ENCODE assay signal across 19 mouse cellular contexts in genomic region chr14:79307908-79308307, GRCm38 (mm10). TPM values are rescaled to one million over a fixed set of nuclear protein-coding genes. Genes with fewer than 3 reads are reported as not detected.
DNase-seq lines count a peak whose midpoint lies in the region; ATAC-seq and TF ChIP-seq lines count a peak whose summit lies in the region.
"Had no signal": no experiment of that assay in that cellular context is flagged by ENCODE, and none has a peak within 500 bp of the region (broad histone marks: within the 10 kb centered on the region; RNA-seq: fewer than 3 reads in every experiment).

No protein-coding gene starts in this region.

- H3K4me2 ChIP-seq in lung, embryonic 14.5 days: no peak overlapping the region
- no peak overlapping the region for H3K4me2 ChIP-seq in lung, postnatal 0 days (replicated peaks; ENCODE audit: low read depth, low read length)
- peak overlapping the region; percentile 43 for H3K4me2 ChIP-seq in liver, embryonic 12.5 days
- H3K4me2 ChIP-seq in liver, embryonic 15.5 days: peak overlapping the region; percentile 52
- H3K4me2 ChIP-seq: embryonic facial prominence, embryonic 15.5 days; forebrain, embryonic 12.5 days; heart, embryonic 13.5 days; hindbrain, embryonic 12.5 days had no signal

- H3K9ac ChIP-seq in lung, embryonic 14.5 days: no peak overlapping the region
- H3K9ac ChIP-seq in lung, postnatal 0 days (replicated peaks; ENCODE audit: low read depth): no peak overlapping the region
- peak overlapping the region; percentile 19; the same call in 1 of the 2 replicates for H3K9ac ChIP-seq in liver, embryonic 12.5 days
- 0 out of 2 replicates have a peak overlapping the region, but pooled peaks have one; percentile 2 for H3K9ac ChIP-seq in liver, embryonic 15.5 days
- H3K9ac ChIP-seq: embryonic facial prominence, embryonic 15.5 days; forebrain, embryonic 12.5 days; heart, embryonic 13.5 days; hindbrain, embryonic 12.5 days had no signal

- no peaks in the 10 kb centered on the region for H3K36me3 ChIP-seq in lung, embryonic 14.5 days (ENCODE audit: insufficient read depth)
- no peaks in the 10 kb centered on the region for H3K36me3 ChIP-seq in lung, postnatal 0 days (ENCODE audit: insufficient read depth, low read length)
- no peaks in the 10 kb centered on the region for H3K36me3 ChIP-seq in liver, embryonic 12.5 days
- no peaks in the 10 kb centered on the region for H3K36me3 ChIP-seq in liver, embryonic 15.5 days (replicated peaks)
- H3K36me3 ChIP-seq: embryonic facial prominence, embryonic 15.5 days; forebrain, embryonic 12.5 days; heart, embryonic 13.5 days; hindbrain, embryonic 12.5 days had no signal

- no peak for DNase-seq in lung, embryonic 14.5 days
- DNase-seq in lung, postnatal 0 days (ENCODE audit: low spot score): no peak
- DNase-seq in neural tube, embryonic 10.5 days (ENCODE audit: extremely low spot score, low spot score): no peak
- no peak for DNase-seq in ovary, postnatal 14 days (ENCODE audit: low spot score)
- DNase-seq: adrenal gland, adult 2 months; adrenal gland, postnatal 36 days; cerebellum, adult 2 months; embryo, embryonic 11 days; gastrocnemius, adult 2 months; gastrocnemius, postnatal 25 days; heart, postnatal 36 days had no signal

- WGBS in lung, embryonic 14.5 days: 49% methylated on average over 5 of the region's 5 CpGs
- WGBS in lung, postnatal 0 days: 69% methylated on average over 5 of the region's 5 CpGs
- 32% methylated on average over 5 of the region's 5 CpGs for WGBS in liver, embryonic 12.5 days (ENCODE audit: insufficient replicate concordance)
- WGBS in liver, embryonic 15.5 days (ENCODE audit: insufficient replicate concordance): 18% methylated on average over 5 of the region's 5 CpGs

- no peaks in the 10 kb centered on the region for H3K27me3 ChIP-seq in lung, embryonic 14.5 days (ENCODE audit: insufficient read depth, low read length)
- H3K27me3 ChIP-seq in lung, postnatal 0 days (replicated peaks; ENCODE audit: insufficient read depth, low read length): no peaks in the 10 kb centered on the region
- no peaks in the 10 kb centered on the region for H3K27me3 ChIP-seq in liver, embryonic 12.5 days (replicated peaks)
- H3K27me3 ChIP-seq in liver, embryonic 15.5 days: no peaks in the 10 kb centered on the region
- H3K27me3 ChIP-seq: embryonic facial prominence, embryonic 15.5 days; forebrain, embryonic 12.5 days had no signal

- no peak for TF ChIP-seq CTCF in lung, embryonic 14.5 days (IDR thresholded peaks at IDR 0.05; ENCODE audit: low read depth)
- TF ChIP-seq CTCF in lung, postnatal 0 days (IDR thresholded peaks at IDR 0.05): no peak

- TF ChIP-seq EP300 in lung, postnatal 0 days (IDR thresholded peaks at IDR 0.05): no peak

- ATAC-seq in lung, embryonic 14.5 days (ENCODE audit: insufficient read depth): 0 out of 2 replicates have a peak, but pooled peaks have one; percentile 20
- no peak for ATAC-seq in lung, postnatal 0 days
- peak; percentile 67 for ATAC-seq in liver, embryonic 12.5 days
- ATAC-seq in liver, embryonic 15.5 days (ENCODE audit: insufficient read depth): peak; percentile 51
- ATAC-seq in megakaryocyte-erythroid progenitor cell, adult 5-6 weeks (replicated peaks; ENCODE audit: low FRiP score, low TSS enrichment, poor library complexity, severe bottlenecking): peak; percentile 69
- ATAC-seq: hindbrain, postnatal 0 days had no signal

- no peaks in the 10 kb centered on the region for H3K9me3 ChIP-seq in lung, embryonic 14.5 days (ENCODE audit: low read depth, low read length)
- H3K9me3 ChIP-seq in lung, postnatal 0 days (ENCODE audit: low read length): no peaks in the 10 kb centered on the region
- H3K9me3 ChIP-seq in liver, embryonic 12.5 days (replicated peaks): no peaks in the 10 kb centered on the region
- H3K9me3 ChIP-seq in liver, embryonic 15.5 days (replicated peaks): no peaks in the 10 kb centered on the region
- H3K9me3 ChIP-seq: embryonic facial prominence, embryonic 15.5 days; forebrain, embryonic 12.5 days; heart, embryonic 13.5 days; hindbrain, embryonic 12.5 days had no signal

- no peaks in the 10 kb centered on the region for H3K4me1 ChIP-seq in lung, embryonic 14.5 days (ENCODE audit: insufficient read depth)
- no peaks in the 10 kb centered on the region for H3K4me1 ChIP-seq in lung, postnatal 0 days (ENCODE audit: insufficient read depth, low read depth, low read length)
- H3K4me1 ChIP-seq in liver, embryonic 12.5 days: peaks cover 71% of the 10 kb centered on the region
- H3K4me1 ChIP-seq in liver, embryonic 15.5 days (replicated peaks): peaks cover 68% of the 10 kb centered on the region

- H3K27ac ChIP-seq in lung, embryonic 14.5 days (ENCODE audit: low read depth): no peak overlapping the region
- no peak overlapping the region for H3K27ac ChIP-seq in lung, postnatal 0 days (ENCODE audit: low read length)
- peak overlapping the region; percentile 91 for H3K27ac ChIP-seq in liver, embryonic 12.5 days
- H3K27ac ChIP-seq in liver, embryonic 15.5 days (replicated peaks): peak overlapping the region; percentile 90
- H3K27ac ChIP-seq: embryonic facial prominence, embryonic 15.5 days; forebrain, embryonic 12.5 days; gastrocnemius, adult 2 months; heart, embryonic 13.5 days; hindbrain, embryonic 12.5 days; hindbrain, postnatal 0 days had no signal

- no peak overlapping the region for H3K4me3 ChIP-seq in lung, embryonic 14.5 days (ENCODE audit: low read depth, low read length)
- no peak overlapping the region for H3K4me3 ChIP-seq in lung, postnatal 0 days (ENCODE audit: low read depth, low read length)
- no peak overlapping the region for H3K4me3 ChIP-seq in liver, embryonic 12.5 days
- H3K4me3 ChIP-seq in liver, embryonic 15.5 days (replicated peaks): no peak overlapping the region
- H3K4me3 ChIP-seq: embryonic facial prominence, embryonic 15.5 days; forebrain, embryonic 12.5 days; gastrocnemius, adult 2 months; heart, embryonic 13.5 days; hindbrain, embryonic 12.5 days had no signal

RNA-seq across cellular contexts. Expression of gene Rgcc, which starts 6.5 kb away (rescaled TPM):
- polyA plus RNA-seq in lung, embryonic 14.5 days (2014; fragmentation: Nextera tagmentation; extraction: Ambion mirVana): 137 and 142 TPM in 2 replicates
- polyA plus RNA-seq in lung, postnatal 0 days (2015; fragmentation: Nextera tagmentation; extraction: Ambion mirVana): 357 and 645 TPM in 2 replicates
- polyA plus RNA-seq in liver, embryonic 12.5 days (2016; fragmentation: Nextera tagmentation; extraction: Ambion mirVana): 302 and 307 TPM in 2 replicates
- 291 and 294 TPM in 2 replicates for polyA plus RNA-seq in liver, embryonic 15.5 days (2015; fragmentation: Nextera tagmentation; extraction: Ambion mirVana)
- total RNA-seq in megakaryocyte-erythroid progenitor cell, adult 5-6 weeks (2014; fragmentation: Nextera tagmentation): 35.8 and 39.4 TPM in 2 replicates
- total RNA-seq in megakaryocyte-erythroid progenitor cell, adult 5-6 weeks (2017): 18.5 and 30.4 TPM in 2 replicates

Comparison
In these comparisons a context has a peak if more than half of its experiments do, and no peak if none do; other contexts are left out.
1. H3K27ac ChIP-seq: peak in liver, embryonic 12.5 days (single experiment) and liver, embryonic 15.5 days (single experiment); none in lung, embryonic 14.5 days (single experiment) and lung, postnatal 0 days (single experiment).
2. H3K4me2 ChIP-seq: peak in liver, embryonic 12.5 days (single experiment) and liver, embryonic 15.5 days (single experiment); none in lung, embryonic 14.5 days (single experiment) and lung, postnatal 0 days (single experiment).
3. H3K9ac ChIP-seq: peak in liver, embryonic 12.5 days (single experiment) and liver, embryonic 15.5 days (single experiment); none in lung, embryonic 14.5 days (single experiment) and lung, postnatal 0 days (single experiment).